Mouse (Mus musculus): ENCODE measurements around the gene Arl8b.

DNA sequence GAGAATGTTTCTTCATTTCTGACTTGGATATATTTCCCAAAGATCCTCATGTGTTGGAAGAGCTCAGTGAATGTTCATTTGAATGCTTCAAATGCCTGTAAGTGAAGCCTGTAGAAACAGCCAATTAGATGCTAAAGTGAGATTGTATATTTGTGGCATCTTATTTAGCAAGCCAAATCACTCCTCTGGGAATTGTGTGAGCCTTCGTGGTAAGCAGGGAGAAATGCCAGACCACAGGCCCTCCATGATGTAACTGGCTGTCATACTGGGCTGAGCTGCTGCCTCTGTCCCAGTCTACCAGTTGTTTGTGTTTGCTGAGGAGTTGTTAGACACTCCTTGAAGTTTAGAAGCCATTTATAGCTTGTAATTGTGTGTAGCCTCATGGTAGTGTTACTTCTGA, 60.8 kb downstream of the Arl8b start:
- TF ChIP-seq POLR2A (IDR thresholded peaks at IDR 0.05; ENCODE audit: insufficient read length, low read depth) (no peak), TCF3 (IDR thresholded peaks at IDR 0.05; ENCODE audit: insufficient read length, low read depth) (no peak), REST (IDR thresholded peaks at IDR 0.05; ENCODE audit: insufficient read depth, insufficient read length) (no peak)

Measured in myocyte (in vitro differentiated cells).